Mouse (Mus musculus) small intestine, adult 2 months (tissue): ENCODE results near the gene Cmtm8.

ENCODE experiments used
- CTCF ChIP-seq: fragments of 200-500 bp; IDR thresholded peaks from 2 replicates; pipeline ENCODE4 v1.5.1; 2012; ENCODE audit warnings: low read depth, mild to moderate bottlenecking, control low read depth, inconsistent platforms, low read length, moderate library complexity, mixed read lengths; ENCODE audit not compliant: insufficient replicate concordance, insufficient read length; ENCODE audit errors: extremely low read depth
- POLR2A ChIP-seq: fragments of 200-500 bp; IDR thresholded peaks from 2 replicates; pipeline ENCODE4 v1.6.1; 2012; ENCODE audit warnings: low read depth, mild to moderate bottlenecking, control low read depth, inconsistent platforms, low read length, moderate library complexity

DNA sequence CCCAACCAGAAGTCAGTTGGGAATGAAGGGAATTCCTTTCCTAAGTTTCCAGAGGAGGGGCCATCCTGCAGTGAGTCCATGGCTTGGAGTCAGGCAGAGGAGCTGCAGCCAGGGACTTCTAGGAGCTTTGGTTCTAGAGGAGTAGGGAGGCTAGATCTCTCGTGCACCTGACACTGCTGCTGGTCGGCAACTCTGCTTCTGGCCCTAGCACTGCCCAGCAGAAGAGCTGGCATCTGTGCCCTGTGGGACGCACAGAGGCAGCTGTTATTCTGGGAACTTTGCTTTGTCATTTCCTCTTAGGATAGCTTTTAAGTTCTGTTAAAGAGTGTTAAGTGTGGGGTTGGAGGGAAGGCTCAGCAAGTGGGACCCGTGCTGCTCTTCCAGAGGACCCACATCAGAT, 98.3 kb downstream of the Cmtm8 start:
- no peak for TF ChIP-seq CTCF
- no peak for TF ChIP-seq POLR2A
